Mouse (Mus musculus): ENCODE data around the gene Tepp.
A peak's percentile ranks its signal among the peaks of the same experiment; 100 is the strongest.

The Tepp gene

DNA sequence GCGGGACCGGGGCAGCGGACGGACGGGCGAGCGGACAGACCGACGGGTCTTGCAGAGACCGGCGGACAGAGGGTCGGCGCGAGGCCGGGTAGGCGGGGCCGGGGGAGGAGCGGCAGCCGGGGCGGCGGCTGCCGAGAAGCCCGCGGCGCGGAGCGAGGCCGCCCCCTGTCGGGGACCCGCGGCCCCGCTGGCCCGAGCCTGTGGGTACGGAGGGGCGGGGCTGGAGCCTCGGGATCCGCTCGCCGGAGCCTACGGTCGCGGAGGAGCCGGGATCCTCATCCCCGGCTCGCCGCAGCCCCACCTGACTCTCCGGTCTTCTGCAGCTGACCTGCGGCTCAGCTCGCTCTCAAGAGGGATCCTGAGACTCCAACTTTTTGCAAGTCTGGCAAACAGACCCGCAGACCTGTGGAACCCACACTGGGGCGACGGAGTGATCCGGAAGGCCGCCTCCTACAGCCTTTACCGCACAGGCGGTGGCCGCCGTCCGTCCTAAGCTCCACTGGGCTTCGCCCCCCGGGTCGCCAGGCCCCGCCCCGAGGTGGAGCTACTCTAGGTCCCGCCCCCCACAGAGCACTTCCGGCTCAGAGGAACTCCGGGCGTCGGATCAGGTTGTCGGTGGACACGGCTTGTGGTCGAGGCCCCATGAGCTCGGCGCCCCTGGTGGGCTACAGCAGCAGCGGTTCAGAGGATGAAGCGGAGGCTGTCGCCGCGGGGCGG is 21.5 kb downstream of the Tepp start, which contains the start of the genes Zfp319 and Usb1:
Gene Zfp319 (minus strand): TSS at position 231 of the 717 bp plus-strand sequence.
Gene Usb1 (plus strand): TSS at position 565 of the 717 bp plus-strand sequence.
- DNase-seq, result peak; percentile 95

DNA sequence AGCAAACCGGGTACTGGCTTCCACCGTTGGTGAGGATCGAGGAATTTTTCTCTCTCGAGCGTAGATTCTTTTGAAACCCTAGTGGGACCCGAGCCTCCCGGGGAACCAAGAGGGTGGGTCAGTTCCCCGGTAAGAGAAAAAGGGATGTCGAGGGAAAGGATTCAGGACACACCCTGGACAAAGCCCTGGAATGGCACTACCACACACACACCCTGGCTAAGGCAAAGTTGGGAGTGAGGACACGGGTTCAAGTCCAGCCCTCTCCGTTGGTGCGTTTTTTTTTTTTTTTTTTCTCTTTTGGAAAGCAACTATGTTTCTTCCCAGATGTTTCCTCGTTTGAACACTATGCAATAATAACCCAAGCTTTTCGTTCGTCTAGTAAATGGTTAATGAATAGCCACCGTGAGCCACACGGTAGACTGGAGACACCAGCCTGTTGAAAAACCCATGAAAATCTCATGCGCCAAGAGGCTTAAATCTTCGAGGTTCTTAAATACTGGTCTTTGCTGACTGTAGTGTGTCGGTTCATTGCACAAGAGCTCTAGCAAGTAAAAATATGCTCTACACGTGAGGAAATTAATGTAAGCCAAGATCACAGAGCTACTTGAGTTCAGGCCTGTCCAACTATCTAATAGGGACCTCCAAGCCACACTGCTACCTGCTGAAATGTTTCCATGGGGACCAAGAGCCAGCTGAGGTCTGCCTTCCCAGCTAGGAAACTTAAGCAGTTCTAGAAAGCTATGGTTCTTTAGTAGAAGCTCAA is 22.3 kb downstream of the Tepp start:
- DNase-seq, result no peak

DNA sequence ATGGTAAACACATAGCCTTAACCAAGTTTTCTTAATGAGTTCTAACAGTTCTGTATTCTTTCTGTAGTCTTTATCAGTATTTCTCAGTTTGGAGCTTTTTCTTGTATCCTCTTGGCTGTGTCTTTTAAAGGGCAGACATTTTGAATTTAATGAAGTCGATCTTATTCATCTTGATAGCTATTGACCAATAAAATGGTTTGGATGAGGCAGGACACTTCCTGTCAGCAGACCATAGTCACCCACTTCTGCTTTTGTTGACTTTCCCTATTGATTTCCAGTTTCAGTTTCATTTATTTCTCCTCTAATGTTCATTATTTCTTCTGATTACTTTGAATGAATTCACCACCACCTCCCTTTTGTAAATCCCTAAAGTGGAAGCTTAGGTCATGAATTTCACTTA is 25.3 kb downstream of the Tepp start:
- no peak for DNase-seq

DNA sequence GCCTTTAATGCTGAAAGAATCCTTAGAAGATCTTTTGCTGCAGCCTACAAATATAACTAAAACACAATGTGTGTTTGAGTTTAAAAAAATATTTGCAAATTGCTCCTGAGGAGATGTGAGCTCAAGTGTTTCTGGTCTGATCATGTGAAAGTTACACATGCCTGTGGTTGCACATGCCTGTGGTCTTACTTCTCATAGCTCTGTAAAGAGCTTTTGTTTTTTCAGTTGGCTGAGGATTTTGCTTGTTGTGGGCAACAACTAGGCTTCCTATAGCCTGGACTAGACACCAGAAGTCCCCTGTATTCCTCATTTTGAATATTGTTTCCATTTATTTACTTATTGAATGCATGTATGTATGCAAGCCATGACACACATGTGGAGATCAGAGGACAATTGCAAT is 26.0 kb downstream of the Tepp start:
- no peak for DNase-seq

DNA sequence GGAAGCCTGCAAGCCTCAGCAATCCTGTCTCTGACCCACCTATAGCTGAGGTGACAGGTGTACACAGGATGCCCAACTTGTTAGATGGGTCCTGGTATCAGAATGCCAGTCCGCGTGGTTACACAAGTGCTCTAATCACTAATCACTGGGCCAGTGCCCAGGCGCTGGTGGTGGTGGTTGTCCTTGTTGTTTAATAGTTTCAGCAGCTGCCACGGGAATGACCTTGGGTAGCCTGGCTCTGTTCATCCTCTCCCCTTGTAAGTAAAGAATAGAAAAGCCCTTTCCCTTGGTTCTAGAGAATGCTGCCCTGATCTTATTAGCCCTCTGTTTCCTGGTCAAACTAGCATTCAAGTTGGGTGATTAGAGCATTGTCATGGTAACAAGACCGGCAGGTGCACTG is 31.4 kb downstream of the Tepp start:
- no peak for DNase-seq

DNA sequence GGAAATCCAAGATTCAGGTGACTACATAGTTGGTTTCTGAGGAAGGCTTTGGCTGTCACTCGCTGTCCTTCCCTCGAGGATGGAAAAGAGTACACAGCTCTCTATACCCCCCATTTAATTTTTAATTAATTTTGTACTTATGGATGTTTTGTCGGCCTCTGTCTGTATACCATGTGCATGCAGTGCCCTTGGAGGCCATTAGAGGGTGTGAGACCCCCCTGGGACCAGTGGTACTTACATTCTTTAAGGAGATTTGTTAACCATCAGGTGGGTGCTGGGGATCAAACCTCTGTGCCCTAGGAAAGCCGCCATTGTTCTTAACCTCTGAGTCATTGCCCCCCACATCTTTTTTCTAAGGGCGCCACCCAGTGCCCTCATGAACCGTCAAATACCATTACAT is 34.3 kb downstream of the Tepp start:
- DNase-seq, result no peak

DNA sequence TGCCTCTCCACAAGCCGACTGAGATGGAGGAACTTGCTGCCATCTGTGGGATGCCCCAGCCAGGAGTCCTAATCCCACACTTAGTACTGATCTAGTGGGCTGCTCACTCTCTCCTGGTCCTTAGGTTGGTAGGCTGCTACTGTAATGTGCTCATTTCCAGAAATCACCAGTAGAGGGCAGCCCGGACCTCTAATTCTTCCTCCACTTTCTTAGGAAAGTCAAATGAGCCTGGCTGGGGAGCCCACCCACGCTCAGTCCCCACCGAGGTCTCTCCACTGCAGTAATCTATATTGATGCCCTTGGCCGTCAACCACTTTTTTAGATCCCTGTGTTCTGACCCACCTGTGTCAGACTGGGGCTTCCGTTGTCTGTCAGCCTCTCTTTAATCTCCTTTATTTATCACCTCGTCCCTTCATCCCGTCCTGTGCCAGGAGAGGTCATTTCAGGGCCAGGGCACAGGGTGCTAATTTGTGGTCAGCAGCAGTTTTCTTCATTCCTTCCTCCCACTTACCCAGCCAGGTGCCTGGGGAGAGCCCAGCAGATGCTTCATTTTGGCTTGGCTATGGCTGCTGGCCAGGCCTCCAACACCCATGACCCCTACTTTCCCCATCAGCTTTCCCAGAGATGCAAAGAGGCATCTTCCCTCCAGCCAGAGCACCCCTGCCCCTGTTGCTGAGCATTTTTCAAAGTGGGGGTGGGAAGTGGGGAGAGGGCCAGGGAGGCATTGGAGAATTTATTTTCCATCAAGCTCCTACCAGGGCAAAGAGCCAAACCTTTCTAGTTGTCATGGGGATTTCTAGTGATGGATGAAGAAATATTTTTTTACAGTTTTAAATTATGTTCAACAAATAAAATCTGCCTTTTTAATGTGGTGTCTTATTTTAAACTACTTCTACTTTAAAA is 36.5 kb downstream of the Tepp start:
- peak; percentile 77 for DNase-seq

DNA sequence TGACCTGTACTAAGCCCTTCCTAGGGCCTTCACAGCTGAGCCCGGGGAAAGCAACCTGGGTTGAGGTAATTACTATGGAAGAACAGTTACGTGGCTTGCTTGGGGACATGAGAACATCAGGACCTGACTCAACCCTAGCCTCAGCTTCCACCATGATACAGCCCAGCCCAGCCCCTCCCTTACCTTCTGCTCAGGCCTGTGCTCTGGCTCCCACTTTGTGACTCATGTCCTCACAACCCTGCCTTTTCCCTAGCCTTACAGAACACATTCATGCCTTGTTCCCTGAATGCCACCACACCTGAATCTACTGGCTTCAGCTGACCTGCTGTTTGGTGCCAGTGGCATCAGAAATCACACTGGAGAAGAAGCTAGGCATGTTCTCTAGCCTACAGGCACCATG is 38.0 kb downstream of the Tepp start:
- no peak for DNase-seq

DNA sequence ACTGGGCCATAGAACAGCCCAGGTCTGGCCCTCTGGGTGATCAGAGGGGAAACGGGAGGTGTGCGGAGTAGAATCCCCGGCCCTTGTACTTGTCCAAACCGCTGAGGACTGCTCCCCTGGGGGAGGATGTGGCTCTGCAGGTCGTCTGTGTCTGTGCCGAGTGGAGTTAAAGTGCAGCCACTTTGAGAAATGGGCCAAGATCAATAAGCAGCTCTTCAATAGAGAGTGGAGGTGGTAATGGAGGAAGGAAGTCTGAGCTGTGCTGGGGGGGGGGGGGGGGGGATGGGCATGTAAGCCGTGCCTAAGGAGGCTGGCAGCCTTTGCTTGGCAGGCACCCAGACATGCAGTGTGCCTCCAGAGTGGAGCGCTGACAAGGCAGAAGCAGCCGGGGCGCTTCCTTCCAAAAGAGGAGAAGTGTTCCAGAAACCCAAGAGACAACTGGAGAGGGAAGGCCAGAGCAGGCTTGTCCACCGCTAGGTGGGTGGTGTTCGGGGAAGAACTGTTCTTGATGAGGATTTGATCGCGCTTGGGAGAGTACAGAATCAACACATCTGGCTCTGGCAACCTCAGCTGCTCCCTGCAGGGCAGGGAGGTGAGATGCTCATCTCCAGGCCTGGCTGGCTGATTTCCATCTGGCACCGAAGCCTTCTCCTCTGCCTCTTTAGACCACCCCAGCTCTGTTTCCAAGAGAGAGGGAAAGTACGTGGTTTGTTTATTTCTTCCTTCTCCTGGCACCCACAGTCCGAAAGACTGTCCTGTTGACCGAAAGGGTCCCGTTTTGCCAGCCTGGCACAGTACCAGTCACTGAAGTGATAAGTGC is 38.7 kb downstream of the Tepp start:
- DNase-seq, result peak; percentile 67

DNA sequence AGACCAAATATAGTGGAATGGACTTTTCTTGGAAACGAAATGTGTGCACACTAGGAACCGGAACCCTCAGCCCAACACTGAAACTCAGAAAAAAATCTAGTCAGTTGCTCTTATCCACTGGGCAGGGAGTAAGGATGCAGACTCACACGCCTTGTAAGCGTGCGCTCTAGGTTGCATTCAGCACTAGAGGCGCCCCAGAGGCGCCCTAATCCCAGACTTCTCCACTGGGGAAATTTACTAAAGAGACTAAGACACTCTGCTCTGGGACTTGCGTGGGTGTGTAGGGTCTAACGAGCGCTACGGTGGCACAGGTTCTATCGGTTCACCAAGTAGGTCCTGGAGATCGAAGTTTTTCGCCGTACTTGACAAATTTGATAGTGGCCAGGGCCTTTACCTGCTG is 41.1 kb downstream of the Tepp start:
- DNase-seq, result peak; percentile 23

DNA sequence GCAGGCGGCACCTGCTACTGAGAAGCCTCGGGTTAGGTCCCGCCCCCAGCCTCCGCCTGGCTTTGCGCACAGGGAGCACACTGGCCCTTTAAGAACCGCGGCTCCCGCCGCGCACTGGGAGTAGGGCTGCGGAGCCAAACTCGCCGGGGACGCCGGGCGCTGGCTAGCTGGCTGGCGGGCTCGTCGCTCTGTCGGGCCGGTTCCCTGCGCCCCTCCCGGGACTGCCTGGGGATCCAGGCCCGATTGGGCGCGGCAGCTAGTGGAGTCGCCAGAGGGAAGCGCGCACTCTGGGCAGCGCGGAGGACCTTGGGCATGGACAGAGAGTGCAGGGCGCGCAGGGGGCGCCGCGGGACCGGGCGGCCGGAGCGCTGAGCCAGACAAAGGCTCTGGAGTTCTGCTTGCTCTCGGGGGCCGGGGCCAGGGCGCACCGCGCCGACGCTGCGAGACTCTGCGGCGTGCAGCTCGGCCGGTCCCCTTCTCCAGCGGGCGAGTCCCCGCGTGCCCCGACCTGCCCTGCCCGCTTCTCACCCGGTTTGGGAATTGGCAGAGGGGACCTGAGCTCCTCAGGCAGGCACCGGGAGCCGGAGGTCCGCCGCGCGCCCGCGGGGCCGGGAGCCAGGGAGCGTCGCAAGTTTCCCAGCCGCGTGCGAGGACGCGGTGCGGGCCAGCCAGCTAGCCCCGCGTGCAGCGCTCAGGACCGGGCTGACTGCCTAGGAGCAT is 41.9 kb downstream of the Tepp start, which contains the start of gene Mmp15:
Gene Mmp15 (plus strand): TSS at position 118 of the 720 bp plus-strand sequence.
- peak; percentile 77 for DNase-seq

DNA sequence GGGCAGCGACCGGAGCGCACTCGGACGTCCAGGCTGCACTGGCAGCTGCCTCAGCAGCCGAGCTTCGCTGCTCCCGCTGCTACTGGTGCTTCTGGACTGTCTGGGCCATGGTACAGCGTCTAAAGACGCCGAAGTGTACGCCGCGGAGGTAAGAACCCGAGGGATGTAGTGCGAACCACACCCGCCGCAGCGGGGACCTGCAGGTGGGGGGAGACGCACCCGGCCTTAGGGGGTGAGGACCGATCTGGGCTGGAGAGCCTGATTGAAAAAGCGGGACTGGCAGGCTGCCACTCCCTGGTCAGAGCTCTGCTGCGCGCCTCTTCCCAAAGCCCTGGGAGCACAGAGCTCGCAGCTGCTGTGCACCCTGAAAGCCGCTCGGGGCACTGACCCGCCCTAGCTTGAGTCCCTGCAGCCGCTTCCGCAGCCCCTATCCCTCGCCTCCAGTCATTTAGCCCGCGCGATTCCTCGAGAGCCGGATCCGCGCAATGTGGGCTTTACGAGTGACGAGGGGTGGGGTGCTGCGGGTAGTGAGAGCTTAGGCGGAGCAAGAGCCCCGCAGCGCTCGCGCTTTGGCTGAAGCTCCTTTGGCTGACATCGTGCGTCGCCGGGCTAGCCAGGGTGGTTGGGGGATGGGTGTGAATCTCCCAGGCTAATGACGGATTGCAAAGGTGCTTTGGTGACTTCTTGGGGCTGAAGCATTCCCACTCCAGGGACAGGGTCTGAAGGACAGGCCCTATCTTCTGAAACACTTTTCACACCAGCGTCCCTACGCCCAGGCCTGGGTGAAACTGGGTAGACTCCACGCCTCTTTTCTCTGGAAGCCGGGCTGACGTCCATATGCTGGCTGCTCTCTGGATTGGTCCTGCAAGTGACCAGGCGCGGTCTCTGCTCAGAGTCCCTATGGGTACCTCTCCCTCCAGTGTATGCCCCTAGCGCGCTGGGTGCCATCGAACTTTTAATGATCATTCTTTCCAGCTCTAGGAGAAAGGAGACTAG is 42.8 kb downstream of the Tepp start:
- DNase-seq, result peak; percentile 40

DNA sequence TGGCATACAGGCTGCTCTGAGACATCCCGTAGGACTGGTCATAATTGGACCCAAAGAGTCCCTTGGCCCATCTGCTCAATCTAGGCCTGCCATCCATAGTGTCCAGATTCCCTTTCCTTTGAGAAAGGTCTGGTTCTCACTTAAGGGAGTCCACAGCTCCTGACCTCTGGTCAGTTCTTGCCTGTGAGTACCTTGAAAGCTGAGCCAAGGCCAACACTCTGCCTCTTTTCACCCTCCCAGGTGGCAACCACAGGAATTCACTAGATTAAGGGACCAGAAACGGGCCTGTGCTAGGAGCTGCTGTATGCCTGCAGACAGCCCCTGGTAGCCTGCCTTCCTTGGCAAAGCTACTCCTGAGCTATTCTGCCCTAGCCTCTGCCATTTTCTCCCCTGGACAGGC is 44.2 kb downstream of the Tepp start:
- DNase-seq, result no peak

DNA sequence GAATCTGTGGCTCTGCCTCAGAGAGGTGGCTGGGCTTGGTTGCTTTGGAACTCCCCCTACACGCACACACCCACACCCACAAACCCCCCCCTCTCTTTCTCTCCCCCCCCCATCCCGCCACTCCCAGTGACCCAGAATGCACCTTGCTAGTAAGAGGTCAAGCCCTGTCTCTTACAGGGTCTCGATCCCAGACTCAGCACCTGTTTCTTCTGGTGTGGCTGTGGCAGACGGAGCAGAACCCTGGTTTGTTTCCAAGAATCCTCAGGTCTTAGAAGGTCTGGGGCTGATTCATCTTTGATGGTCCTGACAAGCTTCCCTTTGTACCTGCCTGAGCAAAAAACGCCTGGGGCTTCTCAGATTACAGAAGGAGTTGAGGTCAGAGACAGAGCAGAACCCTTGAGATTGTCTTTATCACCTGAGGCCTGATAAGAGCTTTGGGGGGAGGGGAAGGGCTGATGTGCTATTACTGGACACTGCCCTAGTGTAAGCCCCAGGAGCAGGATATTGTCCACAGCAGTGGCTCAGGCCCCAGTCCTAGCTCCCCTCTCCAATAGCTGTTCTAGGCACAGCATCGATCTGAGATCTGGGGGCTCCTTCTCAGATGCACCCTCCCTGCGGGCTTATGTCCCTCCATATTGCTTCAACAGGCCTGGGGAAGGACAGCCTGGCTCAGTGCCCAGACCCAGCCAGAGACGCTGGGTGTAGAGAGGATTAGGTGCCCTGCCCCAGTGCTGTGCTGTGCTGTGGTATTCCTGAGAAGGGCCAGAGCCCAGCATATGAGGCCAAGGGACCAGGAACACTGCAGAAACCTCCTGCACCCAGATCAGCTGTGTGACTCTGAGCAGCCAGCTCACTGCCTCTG is 48.4 kb downstream of the Tepp start:
- DNase-seq, result no peak

DNA sequence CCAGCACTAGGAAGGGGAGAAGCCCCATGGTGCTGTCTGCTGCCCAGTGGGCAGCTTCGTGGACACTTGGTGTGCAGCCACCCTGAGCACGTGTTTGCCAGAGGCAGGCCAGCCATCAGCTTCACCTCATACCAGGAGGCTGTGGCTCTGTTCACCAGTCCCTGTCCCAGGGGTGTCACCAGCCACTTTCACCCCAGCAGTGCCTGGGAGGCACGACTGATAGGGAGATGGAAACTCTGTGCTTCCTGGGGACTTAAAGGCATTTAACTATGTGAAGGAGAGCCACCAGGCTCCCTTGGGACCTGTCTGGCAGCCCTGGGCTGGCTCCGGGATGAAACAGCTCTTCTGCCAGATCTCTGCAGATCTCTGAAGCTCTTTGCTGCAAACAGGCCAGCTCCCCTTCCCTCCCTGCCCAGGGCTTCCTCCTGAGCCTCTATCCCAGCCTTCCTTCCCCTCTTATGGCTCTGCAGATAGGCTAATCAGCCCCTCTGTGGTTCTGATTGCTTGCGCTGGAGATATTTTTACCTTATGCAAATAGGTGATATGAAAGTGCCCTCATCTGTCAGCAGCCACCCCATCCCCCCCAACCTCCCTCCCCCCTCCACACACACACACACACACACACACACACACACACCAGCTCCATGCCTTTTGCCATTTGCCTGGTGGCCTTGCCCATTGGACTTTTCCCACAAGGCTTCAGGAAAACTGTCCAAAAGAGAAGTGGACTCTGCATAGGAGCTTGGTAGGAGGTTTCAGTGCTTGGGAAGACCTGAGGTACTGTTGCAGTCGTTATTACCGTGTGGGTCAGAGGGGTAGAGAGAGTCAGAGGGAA is 50.0 kb downstream of the Tepp start:
- no peak for DNase-seq

DNA sequence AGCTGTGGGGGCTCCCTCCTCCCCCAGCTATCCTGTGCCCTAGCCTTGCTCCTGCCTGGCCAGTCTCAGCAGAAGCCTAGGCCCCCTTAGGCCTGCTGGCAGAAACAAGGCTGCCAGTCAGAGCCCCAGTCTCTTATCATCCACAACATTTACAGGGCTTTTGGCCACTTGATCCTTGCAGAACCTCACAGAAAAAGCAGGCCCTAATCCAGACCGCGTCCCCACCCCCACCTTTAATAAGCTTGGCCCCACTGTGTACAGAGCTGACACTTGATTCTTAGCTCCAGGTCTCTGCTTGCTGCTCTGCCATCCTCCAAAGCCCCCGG is 50.6 kb downstream of the Tepp start:
- no peak for DNase-seq

DNA sequence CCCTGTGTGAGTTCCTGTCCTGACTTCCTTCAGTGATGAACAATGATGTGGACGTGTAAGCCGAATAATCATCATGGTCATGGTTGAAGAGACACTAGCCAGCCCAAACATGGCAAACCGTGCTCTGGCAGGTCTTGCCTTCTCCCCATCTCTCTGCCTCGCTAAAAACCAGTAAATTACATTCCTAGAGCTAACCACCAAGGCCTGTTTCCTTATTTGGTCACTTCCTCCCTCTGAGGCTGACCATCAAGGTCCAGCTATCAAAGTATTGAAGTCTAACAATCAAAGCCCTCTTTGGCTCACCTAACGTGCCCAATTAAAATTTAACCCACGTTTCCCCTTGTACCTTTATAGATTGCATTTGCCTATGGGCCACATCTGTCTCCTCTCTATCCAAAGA is 51.9 kb downstream of the Tepp start:
- DNase-seq, result no peak

DNA sequence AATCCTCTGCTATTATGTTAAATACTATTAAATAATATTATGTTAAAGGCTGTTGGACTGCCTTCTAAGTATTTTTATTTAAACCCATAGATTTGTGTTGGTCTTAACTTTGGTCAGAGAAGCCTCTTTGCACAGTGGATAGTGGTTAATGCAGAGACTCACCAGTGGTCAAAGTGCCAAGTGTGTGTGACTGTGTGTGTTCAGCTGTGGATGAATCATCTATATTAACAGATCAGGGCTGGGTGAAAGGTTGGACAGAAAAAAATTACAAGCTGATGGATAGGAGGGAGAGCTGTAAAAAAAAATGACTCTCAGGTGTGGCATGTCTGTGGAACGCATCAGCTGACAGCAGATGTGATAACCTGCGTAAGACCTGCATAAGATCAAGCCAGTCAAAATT is 53.5 kb downstream of the Tepp start:
- DNase-seq, result no peak

Data from kidney, adult 18-20 months (tissue).